Mouse (Mus musculus): Measurements from ENCODE around the gene Rbl2.

The Rbl2 gene

GRCm38 (mm10) chr8:91069834-91070233, at the start of gene Rbl2:
Gene Rbl2 (plus strand): TSS chr8:91070057.
- DNase-seq = peak; percentile 96

GRCm38 (mm10) chr8:91034417-91034816, 35.4 kb upstream of the Rbl2 start:
- DNase-seq = no peak

- DNase-seq = peak; percentile 9
Observed at GRCm38 (mm10) chr8:91036905-91037304, 33.0 kb upstream of the Rbl2 start.

GRCm38 (mm10) chr8:91038637-91039036, 31.2 kb upstream of the Rbl2 start:
- DNase-seq = no peak

- DNase-seq = no peak
Observed at GRCm38 (mm10) chr8:91046370-91046769, 23.5 kb upstream of the Rbl2 start.

- DNase-seq = peak; percentile 66
Observed at GRCm38 (mm10) chr8:91051037-91051436, 18.8 kb upstream of the Rbl2 start.

- DNase-seq = no peak
Observed at GRCm38 (mm10) chr8:91054418-91054817, 15.4 kb upstream of the Rbl2 start.

GRCm38 (mm10) chr8:91056848-91057247, 13.0 kb upstream of the Rbl2 start:
- no peak for DNase-seq

- no peak for DNase-seq
Observed at GRCm38 (mm10) chr8:91059086-91059578, 10.7 kb upstream of the Rbl2 start.

- peak; percentile 46 for DNase-seq
Observed at GRCm38 (mm10) chr8:91059884-91060510, 9.9 kb upstream of the Rbl2 start.

GRCm38 (mm10) chr8:91060555-91061471, 9.0 kb upstream of the Rbl2 start:
- DNase-seq = no peak

- no peak for DNase-seq
Observed at GRCm38 (mm10) chr8:91065179-91065578, 4.7 kb upstream of the Rbl2 start.

- peak; percentile 40 for DNase-seq
Observed at GRCm38 (mm10) chr8:91069407-91069806, 450 bp upstream of the Rbl2 start.

GRCm38 (mm10) chr8:91070275-91070859, 510 bp downstream of the Rbl2 start:
- peak; percentile 94 for DNase-seq

GRCm38 (mm10) chr8:91077077-91077867, 7.4 kb downstream of the Rbl2 start:
- DNase-seq = no peak

- no peak for DNase-seq
Observed at GRCm38 (mm10) chr8:91079678-91080077, 9.8 kb downstream of the Rbl2 start.

GRCm38 (mm10) chr8:91081911-91082310, 12.1 kb downstream of the Rbl2 start:
- DNase-seq = no peak

- DNase-seq = no peak
Observed at GRCm38 (mm10) chr8:91082428-91082827, 12.6 kb downstream of the Rbl2 start.

- DNase-seq = no peak
Observed at GRCm38 (mm10) chr8:91088452-91088851, 18.6 kb downstream of the Rbl2 start.

GRCm38 (mm10) chr8:91089601-91090000, 19.7 kb downstream of the Rbl2 start:
- no peak for DNase-seq

GRCm38 (mm10) chr8:91094135-91094534, 24.3 kb downstream of the Rbl2 start:
- DNase-seq = peak; percentile 76

- peak; percentile 58 for DNase-seq
Observed at GRCm38 (mm10) chr8:91098106-91098505, 28.2 kb downstream of the Rbl2 start.

- DNase-seq = no peak
Observed at GRCm38 (mm10) chr8:91106271-91106670, 36.4 kb downstream of the Rbl2 start.
